Mouse (Mus musculus) megakaryocyte, adult 5-6 weeks (primary cell): ENCODE data around the gene Sec22a. TPM values are rescaled to one million over a fixed set of nuclear protein-coding genes. Genes with fewer than 3 reads are reported as not detected.

Experiments
- total RNA-seq, 2 experiments: library from RNA; stranded (forward) in 1 of 2; stranded (reverse) in 1 of 2; fragments of 153-499, 151-499 nt in 1 of 2; fragments of 221-1000, 200-1000 nt in 1 of 2; gene quantifications; 2 replicates each; pipeline versions ENCODE4 v1.2.3 to v1.2.4; 2015 to 2017

Sec22a gene
- total RNA-seq, 2 experiments from 2014 or later: 5.2 to 6.1 TPM

Other genes starting within 250 kb of the Sec22a start
- gene Adcy5, start 209.0 kb downstream of the Sec22a start, total RNA-seq (2015): not detected in 2 replicates
- not detected in 2 replicates for gene Adcy5, start 209.0 kb downstream of the Sec22a start, total RNA-seq (2017)
- 4.7 and 8.8 TPM in 2 replicates for gene Pdia5, start 127.0 kb upstream of the Sec22a start, total RNA-seq (2015)
- 2.8 and 4.3 TPM in 2 replicates for gene Pdia5, start 127.0 kb upstream of the Sec22a start, total RNA-seq (2017)
- gene Sema5b, start 177.2 kb upstream of the Sec22a start, total RNA-seq (2015): not detected in 2 replicates
- not detected in 2 replicates for gene Sema5b, start 177.2 kb upstream of the Sec22a start, total RNA-seq (2017)